Mouse (Mus musculus): ENCODE data around the gene B3gnt8. TPM values are rescaled to one million over a fixed set of nuclear protein-coding genes. Genes with fewer than 3 reads are reported as not detected.
A peak's percentile ranks its signal among the peaks of the same experiment; 100 is the strongest.

Gene B3gnt8
- polyA plus RNA-seq, 1 experiment from 2014 or later: 0.19 TPM

DNA sequence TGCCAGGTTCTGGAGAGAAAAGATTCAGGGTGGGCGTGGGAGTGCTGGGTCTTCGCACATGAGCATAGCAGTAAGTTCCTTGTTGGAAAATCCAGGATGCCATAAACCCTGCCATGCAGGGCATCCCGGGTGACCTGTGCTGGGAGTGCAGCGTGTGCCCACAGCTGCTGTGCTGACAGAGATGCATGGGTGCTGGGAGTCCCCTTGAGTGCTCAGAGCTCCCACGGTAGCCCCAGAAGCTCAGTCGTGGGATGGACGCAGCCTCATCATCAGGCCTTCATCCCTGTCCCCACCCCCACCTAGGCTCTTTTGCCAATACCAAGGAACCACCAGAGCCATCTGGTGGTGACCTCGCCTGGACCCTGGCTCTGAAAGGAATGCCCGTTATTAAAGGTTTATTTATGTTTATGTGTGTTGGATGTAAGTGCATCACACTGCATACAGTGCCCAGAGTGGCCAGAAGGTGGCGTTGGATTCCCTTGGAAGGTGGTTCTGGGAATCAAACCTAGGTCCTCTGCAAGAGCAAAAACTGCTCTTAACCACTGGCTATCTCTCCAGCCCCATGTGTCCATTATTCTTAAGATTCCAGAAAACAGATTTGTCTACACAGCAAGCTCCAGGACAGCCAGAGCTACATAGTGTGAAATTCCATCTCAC, 732 bp upstream of the B3gnt8 start:
- 80% methylated on average over 10 of the region's 10 CpGs for WGBS
- Histone ChIP-seq H3K27ac (ENCODE audit: low read depth, low read length) (no peak overlapping the region), H3K27me3 (ENCODE audit: control insufficient read depth, insufficient read depth, low read length) (0 out of 2 replicates have a peak, but pooled peaks cover 3% of the 10 kb centered on the region), H3K4me2 (ENCODE audit: low read depth, low read length) (no peak overlapping the region), H3K4me1 (ENCODE audit: control insufficient read depth, insufficient read depth, low read length) (peaks cover 11% of the 10 kb centered on the region), H3K9me3 (ENCODE audit: control insufficient read depth, low read length) (no peaks in the 10 kb centered on the region), H3K9ac (replicated peaks; ENCODE audit: low read depth, low read length) (no peak overlapping the region), H3K4me3 (ENCODE audit: low read depth, low read length) (no peak overlapping the region), H3K36me3 (ENCODE audit: control insufficient read depth, insufficient read depth, low read length) (peaks cover 12% of the 10 kb centered on the region)
- no peak for ATAC-seq (ENCODE audit: low read depth)

GRCm38 (mm10) chr7:25627431-25628322, 1.2 kb downstream of the B3gnt8 start:
- peak overlapping the region; percentile 43 for H3K4me2 ChIP-seq (ENCODE audit: low read depth, low read length)
- H3K9me3 ChIP-seq (ENCODE audit: control insufficient read depth, low read length): no peaks in the 10 kb centered on the region
- ATAC-seq (ENCODE audit: low read depth): peak; percentile 29; the same call in 1 of the 2 replicates
- 0 out of 2 replicates have a peak, but pooled peaks cover 3% of the 10 kb centered on the region for H3K27me3 ChIP-seq (ENCODE audit: control insufficient read depth, insufficient read depth, low read length)
- no peak overlapping the region for H3K27ac ChIP-seq (ENCODE audit: low read depth, low read length)
- H3K4me1 ChIP-seq (ENCODE audit: control insufficient read depth, insufficient read depth, low read length): peaks cover 11% of the 10 kb centered on the region
- 18% methylated on average over 38 of the region's 38 CpGs for WGBS
- H3K9ac ChIP-seq (replicated peaks; ENCODE audit: low read depth, low read length): peak overlapping the region; percentile 39
- H3K36me3 ChIP-seq (ENCODE audit: control insufficient read depth, insufficient read depth, low read length): peaks cover 25% of the 10 kb centered on the region
- peak overlapping the region; percentile 15 for H3K4me3 ChIP-seq (ENCODE audit: low read depth, low read length)

DNA sequence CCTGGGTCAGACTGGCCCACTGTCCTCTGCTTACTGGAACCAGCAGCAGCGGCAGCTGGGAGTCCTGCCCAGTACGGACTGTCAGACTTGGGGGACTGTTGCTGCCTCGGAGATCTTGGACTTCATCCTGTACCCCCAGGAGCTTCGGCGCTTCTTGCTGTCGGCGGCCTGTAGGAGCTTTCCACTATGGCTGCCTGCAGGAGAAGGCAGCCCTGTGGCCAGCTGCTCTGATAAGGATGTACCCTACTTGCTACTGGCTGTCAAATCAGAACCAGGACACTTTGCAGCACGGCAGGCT, 1.8 kb downstream of the B3gnt8 start:
- H3K4me1 ChIP-seq (ENCODE audit: control insufficient read depth, insufficient read depth, low read length): peaks cover 11% of the 10 kb centered on the region
- no peak overlapping the region for H3K9ac ChIP-seq (replicated peaks; ENCODE audit: low read depth, low read length)
- no peak overlapping the region for H3K4me3 ChIP-seq (ENCODE audit: low read depth, low read length)
- no peaks in the 10 kb centered on the region for H3K9me3 ChIP-seq (ENCODE audit: control insufficient read depth, low read length)
- 0 out of 2 replicates have a peak, but pooled peaks cover 3% of the 10 kb centered on the region for H3K27me3 ChIP-seq (ENCODE audit: control insufficient read depth, insufficient read depth, low read length)
- H3K27ac ChIP-seq (ENCODE audit: low read depth, low read length): no peak overlapping the region
- H3K4me2 ChIP-seq (ENCODE audit: low read depth, low read length): no peak overlapping the region
- no peak for ATAC-seq (ENCODE audit: low read depth)
- peaks cover 29% of the 10 kb centered on the region for H3K36me3 ChIP-seq (ENCODE audit: control insufficient read depth, insufficient read depth, low read length)
- WGBS: 72% methylated on average over 8 of the region's 8 CpGs

DNA sequence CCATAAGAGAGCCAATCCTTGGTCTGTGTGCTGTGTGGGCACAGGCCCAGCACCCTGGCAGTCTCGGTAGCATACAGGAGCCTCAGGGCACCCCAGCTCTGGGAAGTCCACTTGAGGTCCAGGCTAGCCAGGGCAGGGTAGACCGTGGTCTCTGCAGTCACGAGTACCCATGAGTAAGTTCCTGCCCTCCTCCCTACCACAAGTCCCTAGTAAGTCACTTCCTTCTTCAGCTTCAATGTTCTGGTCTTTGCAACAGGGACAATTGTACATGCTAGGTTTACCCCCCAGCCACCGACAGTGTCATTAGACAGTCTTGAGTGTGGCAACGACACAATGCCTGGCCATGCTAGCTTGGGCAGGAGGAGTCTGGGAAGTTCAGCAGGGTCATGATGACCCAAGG, 6.2 kb downstream of the B3gnt8 start:
- WGBS: 98% methylated on average over 5 of the region's 5 CpGs
- Histone ChIP-seq H3K9ac (replicated peaks; ENCODE audit: low read depth, low read length) (no peak overlapping the region), H3K4me3 (ENCODE audit: low read depth, low read length) (no peak overlapping the region), H3K9me3 (ENCODE audit: control insufficient read depth, low read length) (no peaks in the 10 kb centered on the region), H3K4me2 (ENCODE audit: low read depth, low read length) (no peak overlapping the region), H3K36me3 (ENCODE audit: control insufficient read depth, insufficient read depth, low read length) (peaks cover 30% of the 10 kb centered on the region), H3K27me3 (ENCODE audit: control insufficient read depth, insufficient read depth, low read length) (0 out of 2 replicates have a peak, but pooled peaks cover 3% of the 10 kb centered on the region), H3K27ac (ENCODE audit: low read depth, low read length) (no peak overlapping the region), H3K4me1 (ENCODE audit: control insufficient read depth, insufficient read depth, low read length) (peaks cover under 1% of the 10 kb centered on the region; the same call in 1 of the 2 replicates)
- no peak for ATAC-seq (ENCODE audit: low read depth)

- H3K36me3 ChIP-seq (ENCODE audit: control insufficient read depth, insufficient read depth, low read length): peaks cover 24% of the 10 kb centered on the region
- WGBS: 75% methylated on average over 3 of the region's 3 CpGs
- H3K4me2 ChIP-seq (ENCODE audit: low read depth, low read length): no peak overlapping the region
These were observed 9.9 kb downstream of the B3gnt8 start for GRCm38 (mm10) chr7:25636373-25636772.

DNA sequence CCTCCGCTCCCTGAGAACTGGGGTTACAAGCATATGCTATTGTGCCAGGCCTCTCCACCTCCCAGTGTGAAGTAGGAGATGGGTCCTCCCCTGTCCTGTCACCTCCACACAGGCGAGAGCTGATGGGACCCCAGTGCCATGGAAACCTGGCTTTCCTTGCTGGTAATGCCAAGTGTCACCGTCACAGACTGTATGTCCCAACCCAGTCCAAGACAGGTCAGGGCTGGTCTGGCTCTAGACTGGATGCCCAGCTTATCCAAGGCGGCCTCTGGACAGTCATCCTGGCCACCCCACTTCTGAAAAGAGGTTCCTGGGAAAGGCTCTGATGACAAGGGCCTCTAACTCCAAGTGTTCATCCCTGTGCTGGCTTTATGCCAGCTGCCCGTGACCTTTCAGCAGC, 10.6 kb downstream of the B3gnt8 start:
- H3K27me3 ChIP-seq (ENCODE audit: control insufficient read depth, insufficient read depth, low read length): no peaks in the 10 kb centered on the region
- H3K36me3 ChIP-seq (ENCODE audit: control insufficient read depth, insufficient read depth, low read length): peaks cover 17% of the 10 kb centered on the region; the same call in 1 of the 2 replicates
- no peaks in the 10 kb centered on the region for H3K9me3 ChIP-seq (ENCODE audit: control insufficient read depth, low read length)
- H3K4me2 ChIP-seq (ENCODE audit: low read depth, low read length): no peak overlapping the region
- no peak overlapping the region for H3K9ac ChIP-seq (replicated peaks; ENCODE audit: low read depth, low read length)
- ATAC-seq (ENCODE audit: low read depth): no peak
- H3K4me1 ChIP-seq (ENCODE audit: control insufficient read depth, insufficient read depth, low read length): no peaks in the 10 kb centered on the region
- no peak overlapping the region for H3K27ac ChIP-seq (ENCODE audit: low read depth, low read length)
- H3K4me3 ChIP-seq (ENCODE audit: low read depth, low read length): no peak overlapping the region
- 90% methylated on average over 5 of the region's 5 CpGs for WGBS

More at GRCm38 (mm10) chr7:25636373-25636772, 9.9 kb downstream of the B3gnt8 start:
- Histone ChIP-seq H3K9me3 (ENCODE audit: control insufficient read depth, low read length) (no peaks in the 10 kb centered on the region), H3K27me3 (ENCODE audit: control insufficient read depth, insufficient read depth, low read length) (no peaks in the 10 kb centered on the region), H3K27ac (ENCODE audit: low read depth, low read length) (no peak overlapping the region), H3K9ac (replicated peaks; ENCODE audit: low read depth, low read length) (no peak overlapping the region), H3K4me1 (ENCODE audit: control insufficient read depth, insufficient read depth, low read length) (no peaks in the 10 kb centered on the region), H3K4me3 (ENCODE audit: low read depth, low read length) (no peak overlapping the region)
- no peak for ATAC-seq (ENCODE audit: low read depth)

- no peak overlapping the region for H3K9ac ChIP-seq (replicated peaks; ENCODE audit: low read depth, low read length)
- peaks cover 7% of the 10 kb centered on the region; the same call in 1 of the 2 replicates for H3K36me3 ChIP-seq (ENCODE audit: control insufficient read depth, insufficient read depth, low read length)
- no peak overlapping the region for H3K4me3 ChIP-seq (ENCODE audit: low read depth, low read length)
- no peaks in the 10 kb centered on the region for H3K27me3 ChIP-seq (ENCODE audit: control insufficient read depth, insufficient read depth, low read length)
- no peak overlapping the region for H3K27ac ChIP-seq (ENCODE audit: low read depth, low read length)
- ATAC-seq (ENCODE audit: low read depth): no peak
- H3K4me1 ChIP-seq (ENCODE audit: control insufficient read depth, insufficient read depth, low read length): no peaks in the 10 kb centered on the region
- WGBS: 91% methylated on average over 4 of the region's 4 CpGs
- no peak overlapping the region for H3K4me2 ChIP-seq (ENCODE audit: low read depth, low read length)
- H3K9me3 ChIP-seq (ENCODE audit: control insufficient read depth, low read length): no peaks in the 10 kb centered on the region
These were observed 13.3 kb downstream of the B3gnt8 start for GRCm38 (mm10) chr7:25639754-25640153.

- H3K9me3 ChIP-seq (ENCODE audit: control insufficient read depth, low read length): no peaks in the 10 kb centered on the region
- no peak overlapping the region for H3K27ac ChIP-seq (ENCODE audit: low read depth, low read length)
- no peak overlapping the region for H3K4me2 ChIP-seq (ENCODE audit: low read depth, low read length)
- WGBS: 90% methylated on average over 10 of the region's 10 CpGs
- no peak for ATAC-seq (ENCODE audit: low read depth)
- H3K4me1 ChIP-seq (ENCODE audit: control insufficient read depth, insufficient read depth, low read length): no peaks in the 10 kb centered on the region
- no peaks in the 10 kb centered on the region for H3K27me3 ChIP-seq (ENCODE audit: control insufficient read depth, insufficient read depth, low read length)
- H3K36me3 ChIP-seq (ENCODE audit: control insufficient read depth, insufficient read depth, low read length): no peaks in the 10 kb centered on the region
- H3K9ac ChIP-seq (replicated peaks; ENCODE audit: low read depth, low read length): no peak overlapping the region
- no peak overlapping the region for H3K4me3 ChIP-seq (ENCODE audit: low read depth, low read length)
These were observed 17.7 kb downstream of the B3gnt8 start for GRCm38 (mm10) chr7:25644136-25644535.

DNA sequence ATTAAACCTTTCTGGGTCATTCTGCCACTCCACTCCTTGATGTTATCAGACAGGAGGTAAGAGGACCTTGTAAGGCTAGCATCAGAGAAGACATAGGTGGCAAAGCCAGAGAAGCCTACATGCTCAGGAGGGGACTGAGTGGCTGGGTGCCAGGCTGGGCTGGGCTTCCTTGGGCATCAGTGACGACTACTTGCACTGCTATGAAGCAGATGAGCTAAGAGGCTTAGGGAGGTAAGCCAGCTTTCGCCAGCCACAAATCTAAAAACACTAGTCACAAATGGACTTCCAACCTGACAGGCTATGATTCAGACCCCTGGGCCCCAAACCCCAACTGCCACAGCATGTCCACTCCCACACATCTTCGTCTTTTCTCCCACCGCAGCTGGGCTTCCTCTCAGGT, 18.2 kb downstream of the B3gnt8 start:
- Histone ChIP-seq H3K4me2 (ENCODE audit: low read depth, low read length) (no peak overlapping the region), H3K36me3 (ENCODE audit: control insufficient read depth, insufficient read depth, low read length) (no peaks in the 10 kb centered on the region), H3K4me3 (ENCODE audit: low read depth, low read length) (no peak overlapping the region), H3K4me1 (ENCODE audit: control insufficient read depth, insufficient read depth, low read length) (no peaks in the 10 kb centered on the region), H3K27me3 (ENCODE audit: control insufficient read depth, insufficient read depth, low read length) (no peaks in the 10 kb centered on the region), H3K9me3 (ENCODE audit: control insufficient read depth, low read length) (no peaks in the 10 kb centered on the region), H3K9ac (replicated peaks; ENCODE audit: low read depth, low read length) (no peak overlapping the region), H3K27ac (ENCODE audit: low read depth, low read length) (no peak overlapping the region)
- no peak for ATAC-seq (ENCODE audit: low read depth)
- whole genome bisulfite sequencing: 93% methylated on average over 4 of the region's 4 CpGs

Data from neural tube, embryonic 14.5 days (tissue).